In genomic region chr14:73551164-73551563, GRCm38 (mm10) we compare ENCODE assay signal across 20 mouse cellular contexts.
"Had no signal": no experiment of that assay in that cellular context is flagged by ENCODE, and none has a peak within 500 bp of the region (broad histone marks: within the 10 kb centered on the region; RNA-seq: fewer than 3 reads in every experiment).

No protein-coding gene starts in this region.

- H3K27ac ChIP-seq: liver, embryonic 15.5 days; lung, embryonic 15.5 days; macrophage; midbrain, embryonic 13.5 days; midbrain, embryonic 15.5 days; neural tube, embryonic 13.5 days; neural tube, embryonic 15.5 days had no signal

- DNase-seq: liver, postnatal 0 days; lung, adult 2 months; lung, postnatal 14 days; lung, postnatal 36 days; retina, postnatal 1 day; right cerebral cortex, postnatal 25 days; right cerebral cortex, postnatal 4 days; spleen, adult 18-20 months; thymus, adult 2 months; thymus, postnatal 25 days; thymus, postnatal 4 days had no signal

- H3K4me3 ChIP-seq: liver, embryonic 15.5 days; lung, embryonic 15.5 days; megakaryocyte, embryonic 14.5 days; midbrain, embryonic 13.5 days; midbrain, embryonic 15.5 days; neural tube, embryonic 13.5 days; neural tube, embryonic 15.5 days had no signal

- H3K27me3 ChIP-seq: liver, embryonic 15.5 days; lung, embryonic 15.5 days; megakaryocyte, embryonic 14.5 days; midbrain, embryonic 13.5 days; midbrain, embryonic 15.5 days; neural tube, embryonic 13.5 days; neural tube, embryonic 15.5 days had no signal

- H3K4me2 ChIP-seq: liver, embryonic 15.5 days; lung, embryonic 15.5 days; midbrain, embryonic 11.5 days; midbrain, embryonic 13.5 days; midbrain, embryonic 15.5 days; neural tube, embryonic 13.5 days; neural tube, embryonic 15.5 days had no signal

- H3K36me3 ChIP-seq: liver, embryonic 15.5 days; midbrain, embryonic 15.5 days had no signal
